Mouse (Mus musculus): ENCODE data around the gene Mphosph8. TPM values are rescaled to one million over a fixed set of nuclear protein-coding genes. Genes with fewer than 3 reads are reported as not detected.

Mphosph8 gene
- total RNA-seq, 4 experiments from 2014 or later = 46.5 to 73.2 (median 62.1) TPM

Other genes with a start within 250 kb of the Mphosph8 start
- gene Cenpj, start 92.8 kb upstream of the Mphosph8 start, total RNA-seq (2022) = 1 to 10 TPM; 1.8 to 5.4 (median 3.3) TPM
- gene Parp4, start 92.6 kb upstream of the Mphosph8 start, total RNA-seq (2022) = 10 to 100 TPM in 1 of 4 experiments, 1 to 10 TPM in 3; 5.7 to 10.6 (median 7.4) TPM
- gene Pspc1, start 110.1 kb downstream of the Mphosph8 start, total RNA-seq (2022) = 10 to 100 TPM; 60.4 to 75.7 (median 69.1) TPM
- gene Zmym5, start 143.5 kb downstream of the Mphosph8 start, total RNA-seq (2022) = 10 to 100 TPM; 27.9 to 37.3 (median 34.4) TPM
- gene Zmym2, start 218.4 kb downstream of the Mphosph8 start, total RNA-seq (2022) = 100 to 1,000 TPM in 1 of 4 experiments, 10 to 100 TPM in 3; 92.2 to 100 (median 97.3) TPM

Data from layer of hippocampus, adult 8-10 months (tissue).